ENCODE assay signal across 20 mouse cellular contexts in the genomic region with DNA sequence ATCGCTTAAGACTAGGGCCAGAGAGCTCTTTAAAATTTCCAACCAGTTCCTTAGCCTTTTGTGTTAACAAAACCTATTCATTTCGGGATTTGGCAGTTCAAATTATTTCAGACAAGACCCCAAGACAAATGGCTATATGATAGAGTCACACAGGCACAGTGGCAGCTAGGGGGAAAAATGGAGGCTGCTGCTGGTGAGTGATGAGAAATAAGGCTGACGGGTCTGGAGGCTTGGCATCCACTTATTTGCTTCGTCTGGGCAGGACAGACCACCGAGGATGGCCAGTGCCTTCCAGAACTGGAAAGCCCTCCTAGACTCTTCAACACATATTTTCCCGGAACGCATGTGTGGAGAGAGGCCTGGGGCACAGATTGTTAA.
DNase-seq lines count a peak whose midpoint lies in the region; ATAC-seq and TF ChIP-seq lines count a peak whose summit lies in the region.
"Had no signal": no experiment of that assay in that cellular context is flagged by ENCODE, and none has a peak within 500 bp of the region (broad histone marks: within the 10 kb centered on the region; RNA-seq: fewer than 3 reads in every experiment).

No protein-coding gene starts in this region.

- DNase-seq in forebrain, embryonic 14.5 days (ENCODE audit: low spot score) = no peak
- peak; percentile 17 for DNase-seq in midbrain, embryonic 14.5 days
- DNase-seq in hindbrain, postnatal 0 days (ENCODE audit: low spot score) = no peak
- DNase-seq in left cerebral cortex, postnatal 4 days = no peak
- no peak for DNase-seq in frontal cortex, postnatal 14 days (ENCODE audit: low spot score in 2 of 2)
- DNase-seq: adrenal gland, postnatal 25 days; cerebellum, adult 11 months; lung, adult 18-20 months; right cerebral cortex, postnatal 25 days; thymus, adult 18-20 months had no signal

- TF ChIP-seq CTCF in hindbrain, postnatal 0 days (IDR thresholded peaks at IDR 0.05; ENCODE audit: low read depth) = no peak; the same call in 1 of the 2 replicates

- no peaks in the 10 kb centered on the region for H3K36me3 ChIP-seq in forebrain, embryonic 16.5 days (ENCODE audit: control insufficient read depth, insufficient read depth)
- no peaks in the 10 kb centered on the region for H3K36me3 ChIP-seq in forebrain, embryonic 14.5 days (ENCODE audit: control insufficient read depth, insufficient read depth, low read length)
- no peaks in the 10 kb centered on the region for H3K36me3 ChIP-seq in midbrain, embryonic 14.5 days (ENCODE audit: control insufficient read depth, insufficient read depth, low read length)
- no peaks in the 10 kb centered on the region for H3K36me3 ChIP-seq in midbrain, embryonic 15.5 days (replicated peaks)
- no peaks in the 10 kb centered on the region for H3K36me3 ChIP-seq in hindbrain, postnatal 0 days (ENCODE audit: insufficient read depth, low read length)
- no peaks in the 10 kb centered on the region for H3K36me3 ChIP-seq in neural tube, embryonic 15.5 days
- H3K36me3 ChIP-seq: embryonic facial prominence, embryonic 15.5 days; heart, embryonic 10.5 days; midbrain, embryonic 12.5 days; stomach, embryonic 15.5 days had no signal

- H3K9ac ChIP-seq in forebrain, embryonic 16.5 days (replicated peaks; ENCODE audit: low read depth, low read length) = no peak overlapping the region
- H3K9ac ChIP-seq in forebrain, embryonic 14.5 days (ENCODE audit: low read length) = no peak overlapping the region
- H3K9ac ChIP-seq in midbrain, embryonic 14.5 days (replicated peaks; ENCODE audit: low read length) = no peak overlapping the region
- no peak overlapping the region for H3K9ac ChIP-seq in midbrain, embryonic 15.5 days
- H3K9ac ChIP-seq in hindbrain, postnatal 0 days (replicated peaks; ENCODE audit: low read length) = no peak overlapping the region
- no peak overlapping the region for H3K9ac ChIP-seq in neural tube, embryonic 15.5 days (replicated peaks)
- H3K9ac ChIP-seq: embryonic facial prominence, embryonic 15.5 days; midbrain, embryonic 12.5 days; stomach, embryonic 15.5 days had no signal

- no peak for ATAC-seq in forebrain, embryonic 16.5 days
- ATAC-seq in forebrain, embryonic 14.5 days = no peak
- no peak for ATAC-seq in midbrain, embryonic 14.5 days (ENCODE audit: low FRiP score, low TSS enrichment)
- ATAC-seq in midbrain, embryonic 15.5 days (replicated peaks) = no peak
- ATAC-seq in hindbrain, postnatal 0 days = peak; percentile 16
- peak; percentile 22; the same call in 1 of the 2 replicates for ATAC-seq in neural tube, embryonic 15.5 days (ENCODE audit: low FRiP score)

- 29% methylated on average over 7 of the region's 7 CpGs for WGBS in forebrain, embryonic 16.5 days
- 23% methylated on average over 7 of the region's 7 CpGs for WGBS in forebrain, embryonic 14.5 days
- WGBS in midbrain, embryonic 14.5 days = 30% methylated on average over 7 of the region's 7 CpGs
- WGBS in midbrain, embryonic 15.5 days = 38% methylated on average over 7 of the region's 7 CpGs
- 23% methylated on average over 7 of the region's 7 CpGs for WGBS in hindbrain, postnatal 0 days
- WGBS in neural tube, embryonic 15.5 days = 12% methylated on average over 7 of the region's 7 CpGs

- no peaks in the 10 kb centered on the region for H3K9me3 ChIP-seq in forebrain, embryonic 16.5 days (ENCODE audit: control insufficient read depth, low read length)
- H3K9me3 ChIP-seq in forebrain, embryonic 14.5 days (replicated peaks; ENCODE audit: control insufficient read depth, low read length) = no peaks in the 10 kb centered on the region
- H3K9me3 ChIP-seq in midbrain, embryonic 14.5 days (ENCODE audit: control insufficient read depth, low read length) = no peaks in the 10 kb centered on the region
- no peaks in the 10 kb centered on the region for H3K9me3 ChIP-seq in midbrain, embryonic 15.5 days
- H3K9me3 ChIP-seq in hindbrain, postnatal 0 days (ENCODE audit: low read length) = no peaks in the 10 kb centered on the region
- H3K9me3 ChIP-seq in neural tube, embryonic 15.5 days (replicated peaks) = no peaks in the 10 kb centered on the region
- H3K9me3 ChIP-seq: embryonic facial prominence, embryonic 15.5 days; heart, embryonic 10.5 days; midbrain, embryonic 12.5 days; stomach, embryonic 15.5 days had no signal

- H3K4me3 ChIP-seq in forebrain, embryonic 16.5 days (replicated peaks; ENCODE audit: low read length) = no peak overlapping the region
- no peak overlapping the region for H3K4me3 ChIP-seq in forebrain, embryonic 14.5 days (ENCODE audit: low read depth, low read length)
- no peak overlapping the region for H3K4me3 ChIP-seq in midbrain, embryonic 14.5 days (replicated peaks; ENCODE audit: low read depth, low read length)
- no peak overlapping the region for H3K4me3 ChIP-seq in midbrain, embryonic 15.5 days
- H3K4me3 ChIP-seq in hindbrain, postnatal 0 days (ENCODE audit: low read length) = no peak overlapping the region
- H3K4me3 ChIP-seq in neural tube, embryonic 15.5 days (replicated peaks) = no peak overlapping the region
- H3K4me3 ChIP-seq: embryonic facial prominence, embryonic 15.5 days; heart, embryonic 10.5 days; midbrain, embryonic 12.5 days; stomach, embryonic 15.5 days had no signal

- intact Hi-C loops in left cerebral cortex, postnatal 4 days (cut with DNase I) = no loop called here

- peak overlapping the region; percentile 2; the same call in 1 of the 2 replicates for H3K4me2 ChIP-seq in forebrain, embryonic 16.5 days (ENCODE audit: low read length)
- H3K4me2 ChIP-seq in forebrain, embryonic 14.5 days (ENCODE audit: low read length) = no peak overlapping the region
- no peak overlapping the region for H3K4me2 ChIP-seq in midbrain, embryonic 14.5 days (ENCODE audit: low read length)
- H3K4me2 ChIP-seq in midbrain, embryonic 15.5 days = no peak overlapping the region
- H3K4me2 ChIP-seq in hindbrain, postnatal 0 days (ENCODE audit: low read depth, low read length) = no peak overlapping the region
- peak overlapping the region; percentile 24 for H3K4me2 ChIP-seq in neural tube, embryonic 15.5 days
- H3K4me2 ChIP-seq: embryonic facial prominence, embryonic 15.5 days; liver, embryonic 11.5 days; midbrain, embryonic 12.5 days; stomach, embryonic 15.5 days had no signal

- H3K27me3 ChIP-seq in forebrain, embryonic 16.5 days (replicated peaks; ENCODE audit: control insufficient read depth, insufficient read depth, low read length) = no peaks in the 10 kb centered on the region
- no peaks in the 10 kb centered on the region for H3K27me3 ChIP-seq in forebrain, embryonic 14.5 days (replicated peaks; ENCODE audit: control insufficient read depth, insufficient read depth, low read length)
- H3K27me3 ChIP-seq in midbrain, embryonic 14.5 days (ENCODE audit: control insufficient read depth, insufficient read depth, low read length) = 0 out of 2 replicates have a peak, but pooled peaks cover 3% of the 10 kb centered on the region
- H3K27me3 ChIP-seq in midbrain, embryonic 15.5 days (replicated peaks) = peaks cover 3% of the 10 kb centered on the region; the same call in 1 of the 2 replicates
- no peaks in the 10 kb centered on the region for H3K27me3 ChIP-seq in hindbrain, postnatal 0 days (ENCODE audit: insufficient read depth, low read length)
- peaks cover 44% of the 10 kb centered on the region for H3K27me3 ChIP-seq in neural tube, embryonic 15.5 days (replicated peaks)
- H3K27me3 ChIP-seq: CH12.LX; embryonic facial prominence, embryonic 15.5 days; stomach, embryonic 15.5 days had no signal

- H3K4me1 ChIP-seq in forebrain, embryonic 16.5 days (replicated peaks; ENCODE audit: control insufficient read depth, insufficient read depth, low read length) = peaks cover 11% of the 10 kb centered on the region
- H3K4me1 ChIP-seq in forebrain, embryonic 14.5 days (ENCODE audit: control insufficient read depth, insufficient read depth, low read length) = peaks cover 8% of the 10 kb centered on the region; the same call in 1 of the 2 replicates
- H3K4me1 ChIP-seq in midbrain, embryonic 14.5 days (ENCODE audit: control insufficient read depth, insufficient read depth, low read length) = peaks cover 15% of the 10 kb centered on the region; the same call in 1 of the 2 replicates
- H3K4me1 ChIP-seq in midbrain, embryonic 15.5 days = peaks cover 13% of the 10 kb centered on the region
- H3K4me1 ChIP-seq in hindbrain, postnatal 0 days (ENCODE audit: insufficient read depth, low read length) = peaks cover 9% of the 10 kb centered on the region; the same call in 1 of the 2 replicates
- peaks cover 27% of the 10 kb centered on the region for H3K4me1 ChIP-seq in neural tube, embryonic 15.5 days
- H3K4me1 ChIP-seq: embryonic facial prominence, embryonic 15.5 days; stomach, embryonic 15.5 days had no signal

- H3K27ac ChIP-seq in forebrain, embryonic 16.5 days (ENCODE audit: low read length) = no peak overlapping the region
- no peak overlapping the region for H3K27ac ChIP-seq in forebrain, embryonic 14.5 days (ENCODE audit: low read depth, low read length)
- no peak overlapping the region for H3K27ac ChIP-seq in midbrain, embryonic 14.5 days (replicated peaks; ENCODE audit: low read depth, low read length)
- H3K27ac ChIP-seq in midbrain, embryonic 15.5 days = no peak overlapping the region
- 0 out of 2 replicates have a peak overlapping the region, but pooled peaks have one; percentile 37 for H3K27ac ChIP-seq in hindbrain, postnatal 0 days
- no peak overlapping the region for H3K27ac ChIP-seq in neural tube, embryonic 15.5 days (replicated peaks)
- H3K27ac ChIP-seq: embryonic facial prominence, embryonic 15.5 days; heart, embryonic 10.5 days; macrophage; midbrain, embryonic 12.5 days; stomach, embryonic 15.5 days had no signal

Comparison
In these comparisons a context has a peak if more than half of its experiments do, and no peak if none do; other contexts are left out.
1. H3K4me2 ChIP-seq: peak in forebrain, embryonic 16.5 days (single experiment) and neural tube, embryonic 15.5 days (single experiment); none in forebrain, embryonic 14.5 days (single experiment), midbrain, embryonic 14.5 days (single experiment), midbrain, embryonic 15.5 days (single experiment) and hindbrain, postnatal 0 days (single experiment).
2. ATAC-seq: peak in hindbrain, postnatal 0 days (single experiment) and neural tube, embryonic 15.5 days (single experiment); none in forebrain, embryonic 16.5 days (single experiment), forebrain, embryonic 14.5 days (single experiment), midbrain, embryonic 14.5 days (single experiment) and midbrain, embryonic 15.5 days (single experiment).